In the genomic region with DNA sequence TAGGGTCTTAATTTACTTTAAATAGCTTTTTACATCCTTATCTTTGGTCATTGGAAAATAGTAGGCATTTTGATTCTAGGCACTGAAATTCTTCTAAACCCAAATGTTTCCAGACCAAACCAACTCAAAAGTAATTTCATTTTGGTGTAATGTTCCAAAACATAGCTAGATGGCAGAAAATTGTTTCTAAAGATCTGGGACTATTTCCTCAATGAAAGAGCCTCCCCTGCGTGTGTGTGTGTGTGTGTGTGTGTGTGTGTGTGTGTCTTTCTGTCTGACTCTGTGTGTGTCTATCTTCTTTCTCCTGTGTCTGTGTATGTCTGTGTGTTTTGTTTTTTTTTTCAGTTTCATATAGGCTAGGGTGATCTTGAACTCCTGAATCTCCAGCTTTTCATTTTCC, we compare ENCODE assay signal across 19 mouse cellular contexts. TPM values are rescaled to one million over a fixed set of nuclear protein-coding genes. Genes with fewer than 3 reads are reported as not detected.
DNase-seq lines count a peak whose midpoint lies in the region; ATAC-seq and TF ChIP-seq lines count a peak whose summit lies in the region.
"Had no signal": no experiment of that assay in that cellular context is flagged by ENCODE, and none has a peak within 500 bp of the region (broad histone marks: within the 10 kb centered on the region; RNA-seq: fewer than 3 reads in every experiment).

No protein-coding gene starts in this region.

- no peak for ATAC-seq in lung, postnatal 0 days
- ATAC-seq in Patski, result no peak
- ATAC-seq in liver, embryonic 16.5 days (ENCODE audit: low read depth), result no peak
- ATAC-seq: midbrain, embryonic 16.5 days had no signal

- POLR2A ChIA-PET in Patski (lab: Charles Lee), result interaction anchor here (1.2 to 1.6 kb wide), 4 partner anchors 11 to 50 kb away, joined by 4 to 7 read pairs (median 4); a partner anchor contains a TSS

- no peaks in the 10 kb centered on the region for H3K9me3 ChIP-seq in lung, postnatal 0 days (ENCODE audit: low read length)
- no peaks in the 10 kb centered on the region for H3K9me3 ChIP-seq in liver, embryonic 16.5 days (replicated peaks; ENCODE audit: control insufficient read depth, low read length)
- H3K9me3 ChIP-seq: G1E; heart, embryonic 12.5 days; kidney, embryonic 15.5 days; neural tube, embryonic 12.5 days had no signal

- H3K36me3 ChIP-seq in heart, adult 2 months (ENCODE audit: control insufficient read depth, insufficient read depth, low read length), result no peaks in the 10 kb centered on the region
- H3K36me3 ChIP-seq in lung, postnatal 0 days (ENCODE audit: insufficient read depth, low read length), result no peaks in the 10 kb centered on the region
- H3K36me3 ChIP-seq in liver, embryonic 16.5 days (ENCODE audit: control insufficient read depth, insufficient read depth), result no peaks in the 10 kb centered on the region
- H3K36me3 ChIP-seq: G1E; heart, embryonic 12.5 days; kidney, embryonic 15.5 days; neural tube, embryonic 12.5 days had no signal

- no peak overlapping the region for H3K4me3 ChIP-seq in heart, adult 2 months
- H3K4me3 ChIP-seq in lung, postnatal 0 days (ENCODE audit: low read depth, low read length), result no peak overlapping the region
- H3K4me3 ChIP-seq in liver, embryonic 16.5 days (ENCODE audit: low read depth, low read length), result no peak overlapping the region
- H3K4me3 ChIP-seq: heart, embryonic 12.5 days; kidney, embryonic 15.5 days; neural tube, embryonic 12.5 days had no signal

- TF ChIP-seq EP300 in heart, adult 2 months (IDR thresholded peaks at IDR 0.05; ENCODE audit: insufficient read depth, low read depth, low read length), result no peak
- TF ChIP-seq EP300 in lung, postnatal 0 days (IDR thresholded peaks at IDR 0.05), result no peak

- H3K4me1 ChIP-seq in heart, adult 2 months (ENCODE audit: control insufficient read depth, insufficient read depth, low read length), result peaks cover 6% of the 10 kb centered on the region; the same call in 1 of the 2 replicates
- H3K4me1 ChIP-seq in lung, postnatal 0 days (ENCODE audit: insufficient read depth, low read depth, low read length), result no peaks in the 10 kb centered on the region
- peaks cover 88% of the 10 kb centered on the region for H3K4me1 ChIP-seq in liver, embryonic 16.5 days (ENCODE audit: control insufficient read depth, low read depth, low read length)
- H3K4me1 ChIP-seq: neural tube, embryonic 12.5 days had no signal

- H3K27ac ChIP-seq in heart, adult 2 months, result no peak overlapping the region
- H3K27ac ChIP-seq in lung, postnatal 0 days (ENCODE audit: low read length), result no peak overlapping the region
- peak overlapping the region; percentile 97 for H3K27ac ChIP-seq in liver, embryonic 16.5 days (ENCODE audit: low read length)
- H3K27ac ChIP-seq: kidney, embryonic 15.5 days; neural tube, embryonic 12.5 days had no signal

- CTCF ChIA-PET in Patski (lab: Charles Lee), result interaction anchor here (0.8 to 1.6 kb wide), 6 partner anchors 11 to 86 kb away, joined by 3 to 5 read pairs (median 4); no protein-coding TSS in a partner anchor

- intact Hi-C loops in heart, adult 2 months (cut with DNase I), result no loop called here

- TF ChIP-seq POLR2A in heart, adult 2 months (IDR thresholded peaks at IDR 0.05; ENCODE audit: insufficient read depth, low read depth, low read length), result no peak

- no peak overlapping the region for H3K9ac ChIP-seq in heart, adult 2 months (ENCODE audit: low read depth, low read length)
- H3K9ac ChIP-seq in lung, postnatal 0 days (replicated peaks; ENCODE audit: low read depth), result no peak overlapping the region
- peak overlapping the region; percentile 38 for H3K9ac ChIP-seq in liver, embryonic 16.5 days (ENCODE audit: low read depth, low read length)
- H3K9ac ChIP-seq: heart, embryonic 12.5 days; kidney, embryonic 15.5 days; neural tube, embryonic 12.5 days had no signal

- no peak for DNase-seq in heart, adult 2 months
- DNase-seq in heart, adult 18-20 months, result no peak
- no peak for DNase-seq in lung, postnatal 0 days (ENCODE audit: low spot score)
- no peak for DNase-seq in lung, postnatal 14 days
- DNase-seq in Patski (ENCODE audit: low read depth, low spot score), result no peak
- DNase-seq in right cerebral cortex, postnatal 25 days, result no peak
- no peak for DNase-seq in layer of hippocampus, postnatal 10 days (ENCODE audit: low spot score in 2 of 2)
- DNase-seq: adrenal gland, postnatal 25 days; cerebellum, postnatal 14 days; gastrocnemius, postnatal 14 days; heart, postnatal 36 days; lung, adult 18-20 months; right cerebral cortex, postnatal 4 days had no signal

- in situ Hi-C loops in Patski (cut with MboI; ENCODE audit: low pct_unique_long_range_greater_than_20kb), result loop anchor here (25.0 kb wide), 1 partner anchor 671 kb away; no protein-coding TSS in a partner anchor

- 33% methylated on average over 1 of the region's 1 CpGs for WGBS in heart, adult 2 months
- WGBS in lung, postnatal 0 days, result 43% methylated on average over 1 of the region's 1 CpGs
- WGBS in liver, embryonic 16.5 days (ENCODE audit: insufficient replicate concordance), result 26% methylated on average over 1 of the region's 1 CpGs

- no peak overlapping the region for H3K4me2 ChIP-seq in lung, postnatal 0 days (replicated peaks; ENCODE audit: low read depth, low read length)
- peak overlapping the region; percentile 71; the same call in 1 of the 2 replicates for H3K4me2 ChIP-seq in liver, embryonic 16.5 days (ENCODE audit: low read depth, low read length)
- H3K4me2 ChIP-seq: heart, embryonic 12.5 days; kidney, embryonic 15.5 days; neural tube, embryonic 12.5 days had no signal

- no peaks in the 10 kb centered on the region for H3K27me3 ChIP-seq in heart, adult 2 months (ENCODE audit: control insufficient read depth, insufficient read depth, low read length)
- H3K27me3 ChIP-seq in lung, postnatal 0 days (replicated peaks; ENCODE audit: insufficient read depth, low read length), result no peaks in the 10 kb centered on the region
- no peaks in the 10 kb centered on the region for H3K27me3 ChIP-seq in Patski
- no peaks in the 10 kb centered on the region for H3K27me3 ChIP-seq in liver, embryonic 16.5 days (ENCODE audit: control insufficient read depth, insufficient read depth, low read depth, low read length)
- H3K27me3 ChIP-seq: heart, embryonic 12.5 days; kidney, embryonic 15.5 days; neural tube, embryonic 12.5 days had no signal

- peaks cover 1% of the 10 kb centered on the region; the same call in 1 of the 2 replicates for H3K79me2 ChIP-seq in heart, adult 2 months (replicated peaks; ENCODE audit: control insufficient read depth, insufficient read depth, low read length)

- 0 out of 2 replicates have a peak, but pooled peaks have one; percentile 12 for TF ChIP-seq CTCF in heart, adult 2 months (IDR thresholded peaks at IDR 0.05)
- TF ChIP-seq CTCF in lung, postnatal 0 days (IDR thresholded peaks at IDR 0.05), result peak; percentile 14; the same call in 1 of the 2 replicates
- TF ChIP-seq CTCF in Patski (IDR thresholded peaks at IDR 0.05), result peak; percentile 23

RNA-seq across cellular contexts. Expression of a gene that starts 49.3 kb away (rescaled TPM):
- 10 to 100 TPM; 37.4 to 46.9 TPM for total RNA-seq in heart, adult 2 months (2021)
- polyA plus RNA-seq in heart, adult 2 months (2012; rRNA removed), result 10.5 and 14.1 TPM in 2 replicates
- 10 to 100 TPM; 41.7 to 55.7 TPM for total RNA-seq in heart, adult 18-20 months (2021)
- polyA plus RNA-seq in lung, postnatal 0 days (2015; fragmentation: Nextera tagmentation; extraction: Ambion mirVana), result 9.4 and 10.0 TPM in 2 replicates
- polyA plus RNA-seq in Patski (2021), result 76.9 TPM
- polyA plus RNA-seq in liver, embryonic 16.5 days (2015; fragmentation: Nextera tagmentation; extraction: Ambion mirVana), result 13.5 and 17.7 TPM in 2 replicates
- total RNA-seq in layer of hippocampus, postnatal 10 days (2021), result 10 to 100 TPM; 10.3 to 11.1 TPM
